ENCODE assay signal across 8 mouse cellular contexts in the genomic region with DNA sequence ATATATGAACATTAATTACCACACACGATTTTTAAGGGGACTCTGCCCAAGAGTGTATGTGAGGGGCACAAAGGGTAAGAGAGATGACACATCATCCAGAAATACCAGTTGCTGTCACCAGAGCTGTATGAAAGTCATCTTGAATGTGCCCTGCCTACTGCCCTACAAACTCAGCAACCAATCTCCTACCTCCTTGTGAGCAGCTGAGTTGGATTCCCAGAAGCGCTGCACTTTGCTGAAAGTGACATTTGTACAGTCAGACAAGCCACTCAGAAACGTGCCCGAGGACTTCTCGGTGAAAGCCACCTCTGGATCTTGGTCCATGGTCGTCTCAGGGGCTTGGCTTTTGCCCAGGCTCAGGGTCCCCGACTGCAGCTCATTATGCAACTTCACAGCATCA. TPM values are rescaled to one million over a fixed set of nuclear protein-coding genes. Genes with fewer than 3 reads are reported as not detected.
DNase-seq lines count a peak whose midpoint lies in the region; ATAC-seq lines count a peak whose summit lies in the region.

No protein-coding gene starts in this region.

- H3K9ac ChIP-seq in heart, embryonic 12.5 days = peak overlapping the region; percentile 76
- no peak overlapping the region; the same call in 1 of the 2 replicates for H3K9ac ChIP-seq in hindbrain, embryonic 11.5 days (ENCODE audit: low read depth, low read length)
- peak overlapping the region; percentile 67 for H3K9ac ChIP-seq in midbrain, embryonic 13.5 days (replicated peaks)

- intact Hi-C loops in left cerebral cortex, postnatal 36 days (cut with DNase I) = no loop called here

- WGBS in heart, embryonic 12.5 days = 40% methylated on average over 7 of the region's 7 CpGs
- WGBS in hindbrain, embryonic 11.5 days = 49% methylated on average over 7 of the region's 7 CpGs
- WGBS in midbrain, embryonic 13.5 days = 55% methylated on average over 7 of the region's 7 CpGs

- peak overlapping the region; percentile 89 for H3K4me2 ChIP-seq in heart, embryonic 12.5 days
- peak overlapping the region; percentile 77 for H3K4me2 ChIP-seq in hindbrain, embryonic 11.5 days (replicated peaks; ENCODE audit: low read depth, low read length)
- H3K4me2 ChIP-seq in midbrain, embryonic 13.5 days (replicated peaks) = peak overlapping the region; percentile 83

- DNase-seq in heart, adult 11 months = no peak
- DNase-seq in Muller cell, postnatal 12 days (ENCODE audit: inconsistent ontology term) = peak; percentile 40
- no peak for DNase-seq in hindbrain, embryonic 11.5 days (ENCODE audit: low spot score)
- no peak for DNase-seq in spleen, postnatal 14 days (ENCODE audit: low spot score in 2 of 2)
- DNase-seq in left cerebral cortex, adult 18-20 months (ENCODE audit: low spot score in 2 of 2) = no peak
- DNase-seq in left cerebral cortex, postnatal 36 days (ENCODE audit: low spot score in 2 of 2) = no peak

- H3K9me3 ChIP-seq in heart, embryonic 12.5 days (replicated peaks) = no peaks in the 10 kb centered on the region
- no peaks in the 10 kb centered on the region for H3K9me3 ChIP-seq in hindbrain, embryonic 11.5 days (ENCODE audit: control insufficient read depth, low read length)
- H3K9me3 ChIP-seq in midbrain, embryonic 13.5 days = no peaks in the 10 kb centered on the region

- ATAC-seq in heart, embryonic 12.5 days (ENCODE audit: insufficient number of reproducible peaks, low FRiP score) = no peak
- no peak for ATAC-seq in hindbrain, embryonic 11.5 days (ENCODE audit: low FRiP score)
- ATAC-seq in midbrain, embryonic 13.5 days = no peak

- H3K4me3 ChIP-seq in heart, embryonic 12.5 days = peak overlapping the region; percentile 83
- peak overlapping the region; percentile 85 for H3K4me3 ChIP-seq in hindbrain, embryonic 11.5 days (ENCODE audit: low read depth, low read length)
- H3K4me3 ChIP-seq in midbrain, embryonic 13.5 days (replicated peaks) = peak overlapping the region; percentile 70

- H3K27ac ChIP-seq in heart, embryonic 12.5 days (ENCODE audit: poor library complexity, severe bottlenecking) = no peak overlapping the region
- no peak overlapping the region for H3K27ac ChIP-seq in hindbrain, embryonic 11.5 days (ENCODE audit: low read depth, low read length)
- no peak overlapping the region for H3K27ac ChIP-seq in midbrain, embryonic 13.5 days

- peaks cover 12% of the 10 kb centered on the region for H3K4me1 ChIP-seq in heart, embryonic 12.5 days (replicated peaks)
- H3K4me1 ChIP-seq in hindbrain, embryonic 11.5 days (replicated peaks; ENCODE audit: control insufficient read depth, insufficient read depth, low read length) = peaks cover 5% of the 10 kb centered on the region
- peaks cover 19% of the 10 kb centered on the region for H3K4me1 ChIP-seq in midbrain, embryonic 13.5 days (replicated peaks)

- H3K36me3 ChIP-seq in heart, embryonic 12.5 days = peaks cover 19% of the 10 kb centered on the region
- no peaks in the 10 kb centered on the region for H3K36me3 ChIP-seq in hindbrain, embryonic 11.5 days (ENCODE audit: control insufficient read depth, insufficient read depth, low read length)
- H3K36me3 ChIP-seq in midbrain, embryonic 13.5 days = peaks cover 19% of the 10 kb centered on the region

- no peaks in the 10 kb centered on the region for H3K27me3 ChIP-seq in heart, embryonic 12.5 days (replicated peaks)
- H3K27me3 ChIP-seq in hindbrain, embryonic 11.5 days (ENCODE audit: control insufficient read depth, insufficient read depth, low read length) = no peaks in the 10 kb centered on the region
- no peaks in the 10 kb centered on the region for H3K27me3 ChIP-seq in midbrain, embryonic 13.5 days

RNA-seq across cellular contexts. Expression of a gene that starts 1.0 kb away (rescaled TPM):
- polyA plus RNA-seq in heart, embryonic 12.5 days (2016; fragmentation: Nextera tagmentation; extraction: Ambion mirVana) = 16.9 TPM in 2 replicates
- 11.5 and 13.8 TPM in 2 replicates for polyA plus RNA-seq in hindbrain, embryonic 11.5 days (2014; fragmentation: Nextera tagmentation; extraction: Ambion mirVana)
- 14.6 and 15.7 TPM in 2 replicates for polyA plus RNA-seq in midbrain, embryonic 13.5 days (2015; fragmentation: Nextera tagmentation; extraction: Ambion mirVana)
- total RNA-seq in left cerebral cortex, adult 18-20 months (2021) = 10 to 100 TPM; 29.7 to 31.5 TPM
- 10 to 100 TPM; 32.2 to 34.1 TPM for total RNA-seq in left cerebral cortex, postnatal 36 days (2021)

RNA-seq across cellular contexts. Expression of a gene that starts 16.8 kb away (rescaled TPM):
- 906 and 931 TPM in 2 replicates for polyA plus RNA-seq in heart, embryonic 12.5 days (2016; fragmentation: Nextera tagmentation; extraction: Ambion mirVana)
- 767 and 789 TPM in 2 replicates for polyA plus RNA-seq in hindbrain, embryonic 11.5 days (2014; fragmentation: Nextera tagmentation; extraction: Ambion mirVana)
- 445 and 453 TPM in 2 replicates for polyA plus RNA-seq in midbrain, embryonic 13.5 days (2015; fragmentation: Nextera tagmentation; extraction: Ambion mirVana)
- total RNA-seq in left cerebral cortex, adult 18-20 months (2021) = 100 to 1,000 TPM; 593 to 606 TPM
- 100 to 1,000 TPM; 530 to 626 TPM for total RNA-seq in left cerebral cortex, postnatal 36 days (2021)

RNA-seq across cellular contexts. Expression of a gene that starts 38.3 kb away (rescaled TPM):
- polyA plus RNA-seq in heart, embryonic 12.5 days (2016; fragmentation: Nextera tagmentation; extraction: Ambion mirVana) = 49.2 and 52.2 TPM in 2 replicates
- polyA plus RNA-seq in hindbrain, embryonic 11.5 days (2014; fragmentation: Nextera tagmentation; extraction: Ambion mirVana) = 77.2 and 83.2 TPM in 2 replicates
- 68.5 and 70.0 TPM in 2 replicates for polyA plus RNA-seq in midbrain, embryonic 13.5 days (2015; fragmentation: Nextera tagmentation; extraction: Ambion mirVana)
- 10 to 100 TPM; 20.4 to 30.6 TPM for total RNA-seq in left cerebral cortex, adult 18-20 months (2021)
- 10 to 100 TPM; 21.0 to 27.3 TPM for total RNA-seq in left cerebral cortex, postnatal 36 days (2021)

RNA-seq across cellular contexts. Expression of a gene that starts 38.3 kb away (rescaled TPM):
- 55.2 and 58.1 TPM in 2 replicates for polyA plus RNA-seq in heart, embryonic 12.5 days (2016; fragmentation: Nextera tagmentation; extraction: Ambion mirVana)
- 59.0 and 59.1 TPM in 2 replicates for polyA plus RNA-seq in hindbrain, embryonic 11.5 days (2014; fragmentation: Nextera tagmentation; extraction: Ambion mirVana)
- 86.1 and 87.6 TPM in 2 replicates for polyA plus RNA-seq in midbrain, embryonic 13.5 days (2015; fragmentation: Nextera tagmentation; extraction: Ambion mirVana)
- 10 to 100 TPM; 42.7 to 49.4 TPM for total RNA-seq in left cerebral cortex, adult 18-20 months (2021)
- total RNA-seq in left cerebral cortex, postnatal 36 days (2021) = 10 to 100 TPM; 45.4 to 48.5 TPM

RNA-seq across cellular contexts. Expression of a gene that starts 47.0 kb away (rescaled TPM):
- 3.6 TPM in 2 replicates for polyA plus RNA-seq in heart, embryonic 12.5 days (2016; fragmentation: Nextera tagmentation; extraction: Ambion mirVana)
- polyA plus RNA-seq in hindbrain, embryonic 11.5 days (2014; fragmentation: Nextera tagmentation; extraction: Ambion mirVana) = 5.0 and 6.8 TPM in 2 replicates
- polyA plus RNA-seq in midbrain, embryonic 13.5 days (2015; fragmentation: Nextera tagmentation; extraction: Ambion mirVana) = 7.6 and 10.4 TPM in 2 replicates
- total RNA-seq in left cerebral cortex, adult 18-20 months (2021) = 1 to 10 TPM; 7.1 to 7.4 TPM
- 10 to 100 TPM in 1 of 2 experiments, 1 to 10 TPM in 1; 7.6 to 10.2 TPM for total RNA-seq in left cerebral cortex, postnatal 36 days (2021)
